Mouse (Mus musculus): Measurements from ENCODE around the gene Abhd6.

Gene Abhd6

GRCm38 (mm10) chr14:8030535-8030934 is 27.8 kb downstream of the Abhd6 start:
- no peak for DNase-seq (ENCODE audit: low spot score)

- DNase-seq (ENCODE audit: low spot score): no peak
Observed at GRCm38 (mm10) chr14:8032087-8032944, 29.6 kb downstream of the Abhd6 start.

- no peak for DNase-seq (ENCODE audit: low spot score)
Observed at GRCm38 (mm10) chr14:8034561-8034960, 31.9 kb downstream of the Abhd6 start.

GRCm38 (mm10) chr14:8035951-8036350 is 33.2 kb downstream of the Abhd6 start:
- no peak for DNase-seq (ENCODE audit: low spot score)

- DNase-seq (ENCODE audit: low spot score): no peak
Observed at GRCm38 (mm10) chr14:8036406-8036805, 33.7 kb downstream of the Abhd6 start.

- no peak for DNase-seq (ENCODE audit: low spot score)
Observed at GRCm38 (mm10) chr14:8038150-8038549, 35.4 kb downstream of the Abhd6 start.

- no peak for DNase-seq (ENCODE audit: low spot score)
Observed at GRCm38 (mm10) chr14:8038791-8039448, 36.2 kb downstream of the Abhd6 start.

- DNase-seq (ENCODE audit: low spot score): no peak
Observed at GRCm38 (mm10) chr14:8040179-8040578, 37.5 kb downstream of the Abhd6 start.

- DNase-seq (ENCODE audit: low spot score): no peak
Observed at GRCm38 (mm10) chr14:8040911-8041678, 38.4 kb downstream of the Abhd6 start.

- no peak for DNase-seq (ENCODE audit: low spot score)
Observed at GRCm38 (mm10) chr14:8042120-8042519, 39.4 kb downstream of the Abhd6 start.

GRCm38 (mm10) chr14:8042577-8042976 is 39.9 kb downstream of the Abhd6 start:
- no peak for DNase-seq (ENCODE audit: low spot score)

GRCm38 (mm10) chr14:8044330-8044729 is 41.6 kb downstream of the Abhd6 start:
- peak; percentile 63 for DNase-seq (ENCODE audit: low spot score)

- no peak for DNase-seq (ENCODE audit: low spot score)
Observed at GRCm38 (mm10) chr14:8044786-8045185, 42.1 kb downstream of the Abhd6 start.

GRCm38 (mm10) chr14:8045187-8045846 is 42.6 kb downstream of the Abhd6 start:
- no peak for DNase-seq (ENCODE audit: low spot score)

- DNase-seq (ENCODE audit: low spot score): no peak
Observed at GRCm38 (mm10) chr14:8046839-8047238, 44.1 kb downstream of the Abhd6 start.

- DNase-seq (ENCODE audit: low spot score): no peak
Observed at GRCm38 (mm10) chr14:8049334-8049733, 46.6 kb downstream of the Abhd6 start.

GRCm38 (mm10) chr14:8051869-8052268 is 49.2 kb downstream of the Abhd6 start:
- DNase-seq (ENCODE audit: low spot score): no peak

- DNase-seq (ENCODE audit: low spot score): no peak
Observed at GRCm38 (mm10) chr14:8052661-8053060, 50.0 kb downstream of the Abhd6 start.

- no peak for DNase-seq (ENCODE audit: low spot score)
Observed at GRCm38 (mm10) chr14:8054310-8055102, 51.8 kb downstream of the Abhd6 start.

- no peak for DNase-seq (ENCODE audit: low spot score)
Observed at GRCm38 (mm10) chr14:8056076-8056475, 53.4 kb downstream of the Abhd6 start.

- DNase-seq (ENCODE audit: low spot score): no peak
Observed at GRCm38 (mm10) chr14:8059938-8060337, 57.2 kb downstream of the Abhd6 start.

All from embryo, embryonic 10 days (tissue).